Comparison of ENCODE assay signal across 8 mouse cellular contexts in genomic region chr5:35313231-35313821, GRCm38 (mm10). TPM values are rescaled to one million over a fixed set of nuclear protein-coding genes. Genes with fewer than 3 reads are reported as not detected.
DNase-seq lines count a peak whose midpoint lies in the region; ATAC-seq and TF ChIP-seq lines count a peak whose summit lies in the region.

No protein-coding gene starts in this region.

- H3K9me3 ChIP-seq in hindbrain, embryonic 12.5 days (replicated peaks) = no peaks in the 10 kb centered on the region

- under 1% methylated on average over 21 of the region's 21 CpGs for WGBS in hindbrain, embryonic 12.5 days
- 3% methylated on average over 21 of the region's 21 CpGs for WGBS in olfactory bulb, adult 2 months

- no peak overlapping the region for H3K27ac ChIP-seq in hindbrain, embryonic 12.5 days
- no peak overlapping the region for H3K27ac ChIP-seq in olfactory bulb, adult 2 months (ENCODE audit: insufficient read depth, low read depth, low read length)

- H3K9ac ChIP-seq in hindbrain, embryonic 12.5 days = peak overlapping the region; percentile 25; the same call in 1 of the 2 replicates

- peak overlapping the region; percentile 53 for H3K4me2 ChIP-seq in hindbrain, embryonic 12.5 days (replicated peaks)

- peaks cover 21% of the 10 kb centered on the region for H3K27me3 ChIP-seq in hindbrain, embryonic 12.5 days

- intact Hi-C loops in left cerebral cortex, postnatal 25 days (cut with DNase I) = no loop called here

- no peak for TF ChIP-seq CTCF in olfactory bulb, adult 2 months (IDR thresholded peaks at IDR 0.05; ENCODE audit: insufficient read depth, low read depth, low read length)

- H3K4me1 ChIP-seq in hindbrain, embryonic 12.5 days = peaks cover 14% of the 10 kb centered on the region
- H3K4me1 ChIP-seq in olfactory bulb, adult 2 months (ENCODE audit: control insufficient read depth, insufficient read depth, low read length) = peaks cover 25% of the 10 kb centered on the region

- DNase-seq in layer of hippocampus, postnatal 36 days = peak; percentile 34 to 44
- no peak for DNase-seq in layer of hippocampus, postnatal 10 days (ENCODE audit: low spot score in 2 of 2)
- DNase-seq in cerebellum, adult 9-11 months = peak; percentile 54
- DNase-seq in left cerebral cortex, postnatal 25 days (ENCODE audit: low spot score in 2 of 2) = peak; percentile 73 to 87
- DNase-seq in adipocyte (ENCODE audit: low spot score) = no peak
- DNase-seq in adrenal gland, adult 2 months = no peak

- no peak for TF ChIP-seq POLR2A in olfactory bulb, adult 2 months (IDR thresholded peaks at IDR 0.05; ENCODE audit: insufficient read depth, low read depth, low read length)

- peak overlapping the region; percentile 27 for H3K4me3 ChIP-seq in hindbrain, embryonic 12.5 days
- peak overlapping the region; percentile 18 for H3K4me3 ChIP-seq in olfactory bulb, adult 2 months (ENCODE audit: insufficient read depth, low read depth, low read length)

- H3K36me3 ChIP-seq in hindbrain, embryonic 12.5 days = no peaks in the 10 kb centered on the region

- ATAC-seq in hindbrain, embryonic 12.5 days (ENCODE audit: low FRiP score) = peak; percentile 60

RNA-seq across cellular contexts. Expression of gene Adra2c, which starts 35.2 kb away (rescaled TPM):
- 10 to 100 TPM; 26.9 to 27.2 TPM for total RNA-seq in layer of hippocampus, postnatal 36 days (2021)
- total RNA-seq in layer of hippocampus, postnatal 10 days (2021) = 10 to 100 TPM; 19.3 to 21.0 TPM
- polyA plus RNA-seq in hindbrain, embryonic 12.5 days (2016; fragmentation: Nextera tagmentation; extraction: Ambion mirVana) = 0.36 and 0.38 TPM in 2 replicates
- total RNA-seq in left cerebral cortex, postnatal 25 days (2021) = 10 to 100 TPM; 20.6 to 24.4 TPM
- polyA plus RNA-seq in olfactory bulb, adult 2 months (2012; ENCODE audit: insufficient read depth, insufficient read length, low replicate concordance, missing spikeins) = not detected in 2 replicates
- 1 to 10 TPM in 1 of 2 experiments, under 1 TPM in 1; 0.40 to 1.0 TPM for total RNA-seq in adrenal gland, adult 2 months (2021)
- polyA plus RNA-seq in adrenal gland, adult 2 months (2012; rRNA removed) = 1.5 and 3.3 TPM in 2 replicates

Comparison
In these comparisons a context has a peak if more than half of its experiments do, and no peak if none do; other contexts are left out.
1. DNase-seq: peak in layer of hippocampus, postnatal 36 days (2 of 2), cerebellum, adult 9-11 months (single experiment) and left cerebral cortex, postnatal 25 days (2 of 2); none in layer of hippocampus, postnatal 10 days (0 of 2), adipocyte (single experiment) and adrenal gland, adult 2 months (single experiment).
2. RNA of gene Adra2c, which starts 35.2 kb away (total RNA-seq): 26.9 to 27.2 TPM in layer of hippocampus, postnatal 36 days, 20.6 to 24.4 TPM in left cerebral cortex, postnatal 25 days and 19.3 to 21.0 TPM in layer of hippocampus, postnatal 10 days; 0.40 to 1.0 TPM in adrenal gland, adult 2 months; every median in the first group is over 10 times any median in the second.